Mouse (Mus musculus): ENCODE data around the gene Ddx41. TPM values are rescaled to one million over a fixed set of nuclear protein-coding genes. Genes with fewer than 3 reads are reported as not detected.

The Ddx41 gene
- 2.3 TPM for polyA plus RNA-seq (2014; fragmentation: Illumina TruSeq; extraction: RNeasy Lipid Tissue Mini Kit (QIAGEN cat#74804); ENCODE audit: low read depth, low replicate concordance)

GRCm38 (mm10) chr13:55536194-55537175 is at the start of gene Ddx41:
Ddx41 (minus strand) TSS chr13:55536658.

GRCm38 (mm10) chr13:55573432-55573831 is 37.0 kb upstream of the Ddx41 start, which contains the start of gene Tmed9:
Tmed9 (plus strand) TSS chr13:55573732.

GRCm38 (mm10) chr13:55571027-55571751 is 34.7 kb upstream of the Ddx41 start, which contains the start of gene Fam193b:
Fam193b (minus strand) TSS chr13:55571120.

GRCm38 (mm10) chr13:55529198-55529915 is 7.1 kb downstream of the Ddx41 start, which contains the start of gene Dok3:
Dok3 (minus strand) TSS chr13:55529296.

GRCm38 (mm10) chr13:55513111-55513748 is 23.2 kb downstream of the Ddx41 start, which contains the start of gene Pdlim7:
Pdlim7 (minus strand) TSS chr13:55513676.

GRCm38 (mm10) chr13:55487578-55488498 is 48.6 kb downstream of the Ddx41 start, which contains the start of gene Dbn1:
Dbn1 (minus strand) TSS chr13:55488111.

Other genes starting within 250 kb of the Ddx41 start
- gene Prelid1, start 216.2 kb downstream of the Ddx41 start, polyA plus RNA-seq (2014; fragmentation: Illumina TruSeq; extraction: RNeasy Lipid Tissue Mini Kit (QIAGEN cat#74804); ENCODE audit: low read depth, low replicate concordance), result 15.5 TPM
- 9.9 TPM for gene Rab24, start 214.7 kb downstream of the Ddx41 start, polyA plus RNA-seq (2014; fragmentation: Illumina TruSeq; extraction: RNeasy Lipid Tissue Mini Kit (QIAGEN cat#74804); ENCODE audit: low read depth, low replicate concordance)
- gene Mxd3, start 206.8 kb downstream of the Ddx41 start, polyA plus RNA-seq (2014; fragmentation: Illumina TruSeq; extraction: RNeasy Lipid Tissue Mini Kit (QIAGEN cat#74804); ENCODE audit: low read depth, low replicate concordance), result not detected
- gene Lman2, start 173.9 kb downstream of the Ddx41 start, polyA plus RNA-seq (2014; fragmentation: Illumina TruSeq; extraction: RNeasy Lipid Tissue Mini Kit (QIAGEN cat#74804); ENCODE audit: low read depth, low replicate concordance), result 38.0 TPM
- gene Rgs14, start 166.9 kb downstream of the Ddx41 start, polyA plus RNA-seq (2014; fragmentation: Illumina TruSeq; extraction: RNeasy Lipid Tissue Mini Kit (QIAGEN cat#74804); ENCODE audit: low read depth, low replicate concordance), result not detected
- not detected for gene Slc34a1, start 138.5 kb downstream of the Ddx41 start, polyA plus RNA-seq (2014; fragmentation: Illumina TruSeq; extraction: RNeasy Lipid Tissue Mini Kit (QIAGEN cat#74804); ENCODE audit: low read depth, low replicate concordance)
- not detected for gene Pfn3, start 121.4 kb downstream of the Ddx41 start, polyA plus RNA-seq (2014; fragmentation: Illumina TruSeq; extraction: RNeasy Lipid Tissue Mini Kit (QIAGEN cat#74804); ENCODE audit: low read depth, low replicate concordance)
- 23.3 TPM for gene F12, start 109.9 kb downstream of the Ddx41 start, polyA plus RNA-seq (2014; fragmentation: Illumina TruSeq; extraction: RNeasy Lipid Tissue Mini Kit (QIAGEN cat#74804); ENCODE audit: low read depth, low replicate concordance)
- 2.5 TPM for gene Grk6, start 91.6 kb downstream of the Ddx41 start, polyA plus RNA-seq (2014; fragmentation: Illumina TruSeq; extraction: RNeasy Lipid Tissue Mini Kit (QIAGEN cat#74804); ENCODE audit: low read depth, low replicate concordance)
- not detected for gene Prr7, start 72.4 kb downstream of the Ddx41 start, polyA plus RNA-seq (2014; fragmentation: Illumina TruSeq; extraction: RNeasy Lipid Tissue Mini Kit (QIAGEN cat#74804); ENCODE audit: low read depth, low replicate concordance)
- 0.26 TPM for gene Dbn1, start 48.5 kb downstream of the Ddx41 start, polyA plus RNA-seq (2014; fragmentation: Illumina TruSeq; extraction: RNeasy Lipid Tissue Mini Kit (QIAGEN cat#74804); ENCODE audit: low read depth, low replicate concordance)
- gene Pdlim7, start 23.0 kb downstream of the Ddx41 start, polyA plus RNA-seq (2014; fragmentation: Illumina TruSeq; extraction: RNeasy Lipid Tissue Mini Kit (QIAGEN cat#74804); ENCODE audit: low read depth, low replicate concordance), result 0.24 TPM
- not detected for gene Dok3, start 7.4 kb downstream of the Ddx41 start, polyA plus RNA-seq (2014; fragmentation: Illumina TruSeq; extraction: RNeasy Lipid Tissue Mini Kit (QIAGEN cat#74804); ENCODE audit: low read depth, low replicate concordance)
- 5.9 TPM for gene Fam193b, start 34.5 kb upstream of the Ddx41 start, polyA plus RNA-seq (2014; fragmentation: Illumina TruSeq; extraction: RNeasy Lipid Tissue Mini Kit (QIAGEN cat#74804); ENCODE audit: low read depth, low replicate concordance)
- 29.5 TPM for gene Tmed9, start 37.1 kb upstream of the Ddx41 start, polyA plus RNA-seq (2014; fragmentation: Illumina TruSeq; extraction: RNeasy Lipid Tissue Mini Kit (QIAGEN cat#74804); ENCODE audit: low read depth, low replicate concordance)
- 1.5 TPM for gene B4galt7, start 63.2 kb upstream of the Ddx41 start, polyA plus RNA-seq (2014; fragmentation: Illumina TruSeq; extraction: RNeasy Lipid Tissue Mini Kit (QIAGEN cat#74804); ENCODE audit: low read depth, low replicate concordance)
- 28.3 TPM for gene Caml, start 86.3 kb upstream of the Ddx41 start, polyA plus RNA-seq (2014; fragmentation: Illumina TruSeq; extraction: RNeasy Lipid Tissue Mini Kit (QIAGEN cat#74804); ENCODE audit: low read depth, low replicate concordance)
- 27.6 TPM for gene Ddx46, start 98.4 kb upstream of the Ddx41 start, polyA plus RNA-seq (2014; fragmentation: Illumina TruSeq; extraction: RNeasy Lipid Tissue Mini Kit (QIAGEN cat#74804); ENCODE audit: low read depth, low replicate concordance)
- gene B230219D22Rik, start 156.5 kb upstream of the Ddx41 start, polyA plus RNA-seq (2014; fragmentation: Illumina TruSeq; extraction: RNeasy Lipid Tissue Mini Kit (QIAGEN cat#74804); ENCODE audit: low read depth, low replicate concordance), result 40.7 TPM
- gene Txndc15, start 178.0 kb upstream of the Ddx41 start, polyA plus RNA-seq (2014; fragmentation: Illumina TruSeq; extraction: RNeasy Lipid Tissue Mini Kit (QIAGEN cat#74804); ENCODE audit: low read depth, low replicate concordance), result 137 TPM
- 25.3 TPM for gene Pcbd2, start 190.7 kb upstream of the Ddx41 start, polyA plus RNA-seq (2014; fragmentation: Illumina TruSeq; extraction: RNeasy Lipid Tissue Mini Kit (QIAGEN cat#74804); ENCODE audit: low read depth, low replicate concordance)
- not detected for gene Catsper3, start 247.9 kb upstream of the Ddx41 start, polyA plus RNA-seq (2014; fragmentation: Illumina TruSeq; extraction: RNeasy Lipid Tissue Mini Kit (QIAGEN cat#74804); ENCODE audit: low read depth, low replicate concordance)